Mouse (Mus musculus): ENCODE measurements around the gene Ankrd63.

Ankrd63 gene

DNA sequence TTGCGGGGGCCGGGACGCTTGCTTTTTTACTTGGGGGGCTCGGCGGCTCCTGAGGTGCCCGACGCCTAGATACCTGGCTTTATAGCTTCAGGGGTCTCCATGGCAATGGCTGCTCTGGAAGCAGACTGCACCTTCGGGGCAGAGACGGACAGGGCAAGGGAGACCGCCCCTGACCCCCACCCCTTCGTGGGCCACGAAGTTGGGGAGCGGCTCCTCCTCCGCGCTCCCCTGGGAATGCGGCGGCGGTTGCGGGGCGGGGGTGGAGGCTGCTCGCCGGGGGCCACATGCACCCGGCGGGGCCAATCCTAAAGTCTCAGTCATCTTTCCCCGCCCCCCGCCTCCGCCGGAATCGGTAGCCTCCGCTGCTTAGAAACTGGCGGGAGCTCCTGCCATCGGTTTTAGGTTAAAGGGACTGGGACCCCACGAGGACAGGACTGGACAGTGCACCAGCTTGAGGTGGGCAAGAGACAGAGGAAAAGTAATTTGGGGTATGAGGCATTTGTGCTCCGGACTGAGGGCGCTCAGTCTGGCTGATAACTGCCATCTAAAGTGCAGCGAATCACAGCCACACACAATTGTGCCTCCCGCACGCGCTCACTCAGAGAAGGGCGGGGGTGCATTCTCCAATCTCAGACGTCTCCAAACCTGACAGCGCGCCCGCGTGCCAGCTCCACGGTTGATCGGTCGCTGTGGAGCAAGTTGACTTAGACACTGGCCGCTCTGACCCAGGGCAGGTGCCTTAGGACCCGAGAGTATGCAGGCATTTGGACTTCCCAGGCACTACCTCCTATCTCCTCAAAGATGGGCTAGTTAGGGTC lies at the start of gene Ankrd63:
TSS of gene Ankrd63 (minus strand) at position 51 of the 818 bp plus-strand sequence.
- DNase-seq: peak in 1 of 2 experiments; percentile 41

DNA sequence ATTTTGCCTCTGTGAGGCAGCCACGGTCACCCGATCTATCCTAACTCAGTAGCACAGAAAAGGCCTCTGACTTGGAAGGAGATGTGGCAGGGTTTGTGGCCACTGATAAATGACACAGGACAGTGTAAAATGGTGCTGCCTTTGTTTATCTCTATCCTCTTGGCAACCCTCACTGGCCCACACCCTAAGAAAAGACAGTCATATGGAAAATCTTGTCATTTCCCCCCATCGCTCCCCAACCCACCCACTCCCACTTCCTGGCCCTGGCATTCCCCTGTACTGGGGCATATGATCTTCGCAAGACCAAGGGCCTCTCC lies 49.0 kb upstream of the Ankrd63 start:
- no peak for DNase-seq

DNA sequence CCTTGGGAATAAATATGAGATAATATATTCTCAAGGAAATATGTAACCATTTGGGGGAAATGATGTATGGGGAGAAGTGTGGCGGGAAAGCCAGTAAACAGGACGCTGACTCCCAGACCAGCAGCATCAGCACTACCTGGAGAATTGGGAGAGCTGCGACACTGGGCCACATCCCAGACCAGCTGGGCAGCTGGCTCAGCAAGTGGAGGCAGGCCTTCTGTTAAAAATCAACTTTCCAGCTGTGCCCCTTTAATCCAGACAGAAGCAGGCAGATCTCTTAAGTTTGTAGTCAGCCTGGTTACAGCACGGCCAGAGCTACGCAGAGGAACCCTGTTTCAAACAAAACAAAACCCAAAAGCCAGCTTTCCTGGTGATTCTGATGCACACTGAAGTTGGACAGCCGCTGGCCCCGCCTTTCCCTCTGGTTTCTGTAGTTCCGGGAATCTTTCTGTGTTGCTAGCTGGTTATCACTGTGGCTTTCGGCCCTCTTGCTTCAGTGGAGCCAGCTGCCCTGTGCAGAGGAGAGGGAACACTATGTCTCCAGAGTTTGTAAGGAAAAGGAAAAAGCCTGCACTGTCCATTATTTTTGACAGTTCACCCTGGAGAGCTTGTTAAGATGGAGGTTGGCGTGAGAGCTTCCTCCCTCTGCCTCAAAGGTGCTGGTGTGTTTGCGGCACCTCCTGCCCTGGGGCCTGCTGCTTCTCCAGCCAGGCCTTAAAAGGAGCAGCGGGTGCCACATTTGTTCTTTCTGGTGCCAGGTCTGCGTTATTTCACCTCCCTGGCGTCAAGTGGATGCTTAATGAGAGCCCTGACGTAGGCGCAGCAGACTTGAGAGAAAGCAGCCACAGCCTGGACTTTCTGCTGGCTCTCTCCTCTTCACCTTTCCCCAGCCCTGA lies 48.4 kb upstream of the Ankrd63 start:
- no peak for DNase-seq

DNA sequence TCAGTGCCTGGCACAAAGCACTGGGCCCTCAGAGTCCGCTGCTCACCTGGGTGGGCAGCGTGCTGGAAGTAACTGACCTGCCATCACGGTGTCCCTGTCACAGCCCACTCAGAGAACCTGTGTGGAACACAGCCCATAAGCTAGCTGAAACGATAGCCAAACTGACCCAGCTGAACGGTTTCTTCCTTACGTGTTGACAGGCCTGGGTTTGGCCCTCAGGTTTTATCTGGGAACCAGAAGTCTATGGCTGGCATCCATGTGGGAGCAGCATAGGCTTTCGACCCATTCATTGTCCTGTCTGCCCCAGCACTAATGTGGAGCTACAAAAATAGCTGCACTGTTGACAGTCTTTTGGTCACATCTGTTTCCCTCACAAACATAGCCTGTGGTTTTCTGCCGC lies 46.7 kb upstream of the Ankrd63 start:
- DNase-seq: no peak

DNA sequence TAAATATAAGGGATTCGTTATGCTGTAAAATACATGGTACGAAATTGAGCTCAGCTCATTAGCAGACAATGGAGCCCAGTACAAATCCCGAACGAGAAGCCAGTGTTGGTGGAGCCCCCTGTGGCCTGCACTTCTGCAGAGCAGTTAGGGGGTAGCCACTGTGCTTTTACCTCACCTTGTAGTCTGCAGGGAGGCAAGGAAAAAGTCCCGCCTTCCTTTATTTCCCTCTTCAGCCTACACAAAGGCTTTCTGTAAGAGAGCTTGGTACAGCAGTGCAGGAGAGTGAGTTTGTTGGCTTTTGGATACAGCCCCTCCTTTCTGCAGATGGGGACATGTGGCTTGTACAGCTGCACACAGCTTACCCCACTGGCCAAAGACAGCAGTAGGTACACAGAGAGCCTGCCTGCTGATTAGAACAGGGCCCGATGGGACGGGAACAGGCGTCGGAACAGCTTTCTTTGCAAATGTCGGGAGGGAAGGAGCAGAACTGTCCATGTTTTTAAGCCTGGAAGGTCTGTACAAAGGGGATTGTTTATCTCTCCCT lies 45.6 kb upstream of the Ankrd63 start:
- DNase-seq: no peak

DNA sequence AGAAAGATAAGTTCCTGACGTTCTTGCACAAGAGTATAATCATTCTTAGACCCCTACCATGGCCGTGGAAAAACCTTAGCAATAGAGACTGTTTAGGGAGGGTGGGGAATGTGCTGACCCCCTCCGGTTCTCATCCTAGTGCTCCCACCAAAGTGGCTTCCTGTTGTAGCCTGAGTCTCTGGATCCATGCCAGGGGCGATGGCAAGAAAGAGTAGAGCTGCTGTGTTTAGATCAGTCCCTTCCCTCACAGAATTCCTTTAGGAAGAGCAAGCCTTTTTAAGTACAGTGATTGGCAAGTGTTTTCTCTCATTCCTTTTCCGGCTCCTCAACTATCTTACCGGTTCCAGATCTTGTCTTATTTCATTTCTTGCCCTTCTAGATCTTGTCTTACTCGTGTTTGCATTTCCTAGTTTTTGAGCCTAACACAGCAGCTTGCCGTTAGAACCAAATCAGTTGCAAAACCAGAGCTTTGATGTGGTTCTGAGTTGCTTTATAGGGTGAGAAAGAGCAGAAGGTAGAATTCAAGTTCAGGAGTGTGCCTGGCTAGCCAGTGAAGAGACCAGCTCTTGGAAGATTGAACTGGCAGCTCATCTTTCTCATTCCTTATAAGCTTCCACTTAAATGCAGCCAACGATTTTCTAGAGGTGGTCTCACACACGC lies 43.7 kb upstream of the Ankrd63 start:
- peak; percentile 74 to 77 for DNase-seq

DNA sequence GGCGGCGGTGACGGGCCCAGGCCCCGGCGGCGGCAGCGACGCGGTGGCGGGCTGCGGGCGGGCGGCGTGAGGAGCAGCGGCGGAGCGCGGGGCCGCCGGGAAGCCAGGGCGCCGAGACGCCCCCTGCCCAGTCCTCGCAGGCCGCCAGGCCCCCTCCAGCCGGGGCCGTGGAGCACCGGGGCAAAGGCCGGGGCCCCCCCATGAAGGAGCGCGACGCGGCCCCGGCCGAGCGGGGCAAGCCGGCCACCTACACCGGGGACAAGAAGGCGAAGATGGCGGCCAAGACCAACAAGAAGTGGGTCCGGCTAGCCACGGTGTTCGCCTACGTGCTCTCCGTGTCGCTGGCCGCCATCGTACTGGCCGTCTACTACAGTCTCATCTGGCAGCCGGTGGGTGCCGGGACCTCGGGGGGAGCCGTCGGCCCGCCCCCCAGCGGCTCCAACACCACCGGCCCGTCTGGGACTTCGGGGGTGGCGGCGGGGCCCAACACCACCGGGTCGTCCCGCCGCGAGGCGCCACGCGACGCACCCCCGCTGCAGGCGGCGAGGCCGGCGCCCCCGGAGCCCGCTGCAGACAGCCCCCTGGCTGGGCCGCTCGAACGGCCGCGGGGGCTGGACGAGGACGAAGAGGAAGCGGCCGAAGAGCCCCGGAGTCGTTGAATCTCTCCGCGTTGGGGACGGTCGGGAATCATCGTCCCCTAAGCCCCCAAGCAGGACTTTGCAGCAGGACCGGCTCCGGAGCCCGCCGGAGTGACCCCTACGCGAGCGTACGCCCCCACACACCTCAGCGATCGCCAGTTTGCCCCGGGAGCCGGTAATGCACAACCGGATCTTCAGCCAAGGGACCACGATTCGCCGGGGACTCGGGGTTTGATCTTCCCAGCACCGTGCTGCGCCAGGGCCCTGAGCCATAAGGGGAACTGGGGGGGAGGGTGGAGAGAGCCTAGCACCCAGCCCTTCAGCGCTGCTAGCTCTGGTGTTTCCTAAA lies 42.4 kb upstream of the Ankrd63 start:
- peak; percentile 69 to 74 for DNase-seq

DNA sequence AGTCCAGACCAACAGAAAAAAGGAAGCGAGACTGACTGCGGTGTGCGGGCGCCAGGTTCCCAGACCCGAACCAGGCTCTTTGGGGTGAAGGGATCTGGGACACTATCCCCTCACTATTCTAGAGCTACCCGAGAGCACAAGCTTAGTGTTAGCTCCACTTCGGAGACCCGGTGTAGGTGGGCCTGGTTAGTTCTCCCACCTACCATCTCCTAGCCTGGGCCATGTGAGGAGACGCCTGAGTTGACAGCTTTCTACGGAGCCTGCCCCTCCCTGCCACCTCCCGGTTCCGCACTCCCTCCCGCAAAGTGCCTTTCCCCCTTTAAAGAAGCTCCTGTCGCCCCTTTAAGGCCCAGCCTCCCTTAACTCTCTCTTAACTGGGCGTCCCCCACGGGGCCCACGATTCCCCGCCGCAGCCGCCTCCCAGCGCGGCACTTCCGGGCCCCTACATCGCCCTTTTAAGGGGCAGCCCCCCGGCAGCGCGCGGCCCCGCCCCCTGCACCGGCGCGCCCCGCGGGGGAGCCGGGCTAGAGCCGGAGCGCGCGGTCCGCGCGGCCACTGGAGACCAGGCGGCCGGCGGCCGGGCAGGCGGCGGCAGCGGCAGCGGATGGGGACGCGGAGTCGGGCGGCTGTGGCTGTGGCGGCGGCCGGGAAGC lies 41.6 kb upstream of the Ankrd63 start, which contains the start of gene Inafm2:
TSS of gene Inafm2 (plus strand) at position 527 of the 653 bp plus-strand sequence.
- DNase-seq: peak; percentile 91 to 95

DNA sequence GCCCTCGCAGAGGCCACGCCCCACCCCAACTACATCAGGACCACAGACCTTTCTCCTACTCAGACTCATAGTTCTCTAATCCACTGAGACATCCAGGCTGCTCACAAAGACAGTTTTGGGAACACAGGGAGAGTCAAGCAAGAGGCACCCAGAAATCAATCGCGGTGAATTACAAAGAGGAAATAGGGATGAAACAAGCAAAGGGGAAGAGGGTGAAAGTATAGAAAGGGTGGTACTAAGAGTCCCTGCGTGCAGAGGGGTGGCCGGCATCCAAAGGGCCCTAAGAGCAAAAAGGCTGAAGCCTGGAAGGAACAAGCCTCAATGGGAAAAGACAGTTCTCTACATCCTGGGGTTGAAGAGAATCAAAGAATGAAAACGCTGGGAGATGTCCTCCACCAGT lies 40.9 kb upstream of the Ankrd63 start:
- DNase-seq: no peak

DNA sequence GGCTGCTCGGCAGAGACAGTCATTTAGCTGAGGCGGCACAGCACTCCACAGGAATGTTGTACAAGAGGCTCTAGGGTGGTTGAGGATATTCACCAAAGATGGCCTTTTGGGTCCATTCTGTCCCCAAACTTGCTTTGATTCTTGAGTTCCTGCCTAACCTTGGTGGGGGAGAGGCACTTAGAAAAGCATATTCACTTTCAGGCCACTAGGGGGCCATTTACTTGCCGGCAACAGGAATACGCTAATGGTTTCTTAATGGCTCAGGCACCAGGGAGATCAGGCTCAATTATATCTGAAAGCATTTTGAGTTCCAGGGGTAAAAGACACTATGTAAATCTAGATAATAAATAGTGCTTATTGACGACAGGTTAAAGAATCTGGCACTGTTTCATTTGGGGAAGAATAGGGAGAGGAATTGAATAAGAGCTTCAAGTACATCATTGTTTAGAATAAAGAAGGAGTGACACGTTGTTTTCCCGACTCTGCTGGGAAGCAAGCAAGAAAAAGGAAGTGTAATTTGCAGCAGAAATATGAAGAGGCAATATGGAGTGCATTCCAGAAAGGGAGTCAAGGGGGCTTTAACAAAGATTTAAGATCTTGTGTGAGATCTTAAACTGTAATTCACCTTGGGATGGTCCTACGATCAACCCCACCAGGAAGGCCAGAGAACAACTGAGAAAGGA lies 39.6 kb upstream of the Ankrd63 start:
- peak; percentile 65 to 73 for DNase-seq

DNA sequence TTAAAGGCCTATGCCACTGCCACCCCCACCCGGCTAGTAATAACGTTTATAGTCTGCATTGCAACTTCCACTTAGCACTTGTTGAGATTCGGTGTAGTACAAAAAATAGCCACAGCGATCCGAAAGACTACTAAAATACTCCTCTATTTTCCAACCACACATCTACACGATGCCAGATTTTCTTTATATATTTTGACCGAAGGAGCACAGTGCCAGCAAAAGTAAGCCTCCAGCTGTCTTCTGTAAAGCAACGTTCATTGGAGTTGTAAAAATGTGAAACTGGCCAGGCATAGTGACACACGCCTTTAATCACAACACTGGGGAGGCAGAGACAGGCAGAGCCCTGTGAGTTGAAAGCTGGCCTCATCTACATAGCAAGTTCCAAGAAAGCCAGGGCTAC lies 37.4 kb upstream of the Ankrd63 start:
- peak in 1 of 2 experiments; percentile 1 for DNase-seq

DNA sequence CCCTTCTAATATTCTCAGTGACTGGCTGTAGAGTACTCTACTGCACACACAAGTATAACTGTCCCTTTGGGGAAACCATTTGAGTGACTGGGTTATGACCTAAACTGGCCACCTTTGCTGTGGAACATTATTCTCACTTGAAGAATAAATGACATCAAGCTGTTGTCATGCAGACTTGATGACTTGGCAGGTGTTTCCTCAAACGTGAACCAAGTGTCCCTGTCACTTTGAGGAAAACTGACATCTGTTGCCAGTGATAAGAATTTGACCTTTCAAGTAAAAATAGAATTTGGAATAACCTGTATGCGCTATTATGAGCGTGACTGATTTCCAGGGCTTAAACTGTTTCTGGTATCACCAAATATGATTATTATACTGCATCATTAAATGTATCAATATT lies 36.6 kb upstream of the Ankrd63 start:
- DNase-seq: no peak

DNA sequence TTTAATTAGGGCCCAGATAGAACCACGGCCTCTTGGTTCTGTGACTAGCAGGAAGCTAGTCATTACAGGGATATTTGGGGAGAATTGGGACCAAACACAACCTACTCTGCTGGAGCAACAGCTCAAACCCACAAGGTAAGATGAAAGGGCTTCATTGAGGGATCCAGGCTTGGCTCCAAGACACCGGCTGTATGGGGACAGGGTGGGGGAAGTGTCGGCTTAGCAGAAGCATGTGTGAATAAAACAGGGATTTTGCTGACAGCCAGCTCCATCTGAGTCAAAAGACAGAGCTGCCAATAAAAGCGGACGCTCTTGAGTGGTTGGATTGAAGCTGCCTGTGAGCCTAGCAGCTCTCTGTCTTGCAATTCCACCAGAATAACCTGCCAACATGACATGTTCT lies 29.6 kb upstream of the Ankrd63 start:
- peak; percentile 78 to 80 for DNase-seq

DNA sequence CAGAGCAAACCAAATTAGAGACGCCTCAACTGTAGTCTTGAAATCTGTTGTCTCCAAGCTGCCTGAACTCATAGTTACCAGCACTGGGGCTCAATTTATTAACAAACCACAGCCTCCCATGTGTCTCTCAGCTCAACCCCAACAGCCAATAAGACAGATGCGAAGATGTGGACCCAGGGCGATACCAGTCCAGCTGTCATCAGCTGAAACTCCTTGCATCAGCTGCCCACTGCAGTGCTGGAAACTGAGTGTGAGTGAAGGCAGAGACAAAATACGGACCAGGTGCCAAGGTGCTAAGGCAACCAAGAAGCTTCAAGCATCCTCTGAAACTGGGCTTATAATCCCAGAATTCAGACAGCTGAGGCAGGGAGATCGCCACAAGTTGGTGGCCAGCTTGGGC lies 28.2 kb upstream of the Ankrd63 start:
- DNase-seq: no peak

DNA sequence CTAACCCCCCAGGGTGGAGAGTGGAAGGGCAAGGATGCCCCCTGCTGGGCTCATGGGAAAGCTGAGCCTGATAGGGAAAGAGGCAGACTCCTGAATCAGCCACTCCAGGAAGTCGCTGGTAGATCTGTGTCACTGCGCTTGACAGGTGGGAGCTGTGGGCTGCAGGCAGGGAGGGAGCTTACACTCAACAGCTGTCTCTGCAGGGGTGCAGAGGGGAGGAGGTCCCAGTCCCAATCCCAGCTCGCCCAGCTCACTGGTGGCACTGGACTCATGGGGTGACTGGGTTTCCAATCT lies 26.8 kb upstream of the Ankrd63 start:
- peak; percentile 70 to 77 for DNase-seq

DNA sequence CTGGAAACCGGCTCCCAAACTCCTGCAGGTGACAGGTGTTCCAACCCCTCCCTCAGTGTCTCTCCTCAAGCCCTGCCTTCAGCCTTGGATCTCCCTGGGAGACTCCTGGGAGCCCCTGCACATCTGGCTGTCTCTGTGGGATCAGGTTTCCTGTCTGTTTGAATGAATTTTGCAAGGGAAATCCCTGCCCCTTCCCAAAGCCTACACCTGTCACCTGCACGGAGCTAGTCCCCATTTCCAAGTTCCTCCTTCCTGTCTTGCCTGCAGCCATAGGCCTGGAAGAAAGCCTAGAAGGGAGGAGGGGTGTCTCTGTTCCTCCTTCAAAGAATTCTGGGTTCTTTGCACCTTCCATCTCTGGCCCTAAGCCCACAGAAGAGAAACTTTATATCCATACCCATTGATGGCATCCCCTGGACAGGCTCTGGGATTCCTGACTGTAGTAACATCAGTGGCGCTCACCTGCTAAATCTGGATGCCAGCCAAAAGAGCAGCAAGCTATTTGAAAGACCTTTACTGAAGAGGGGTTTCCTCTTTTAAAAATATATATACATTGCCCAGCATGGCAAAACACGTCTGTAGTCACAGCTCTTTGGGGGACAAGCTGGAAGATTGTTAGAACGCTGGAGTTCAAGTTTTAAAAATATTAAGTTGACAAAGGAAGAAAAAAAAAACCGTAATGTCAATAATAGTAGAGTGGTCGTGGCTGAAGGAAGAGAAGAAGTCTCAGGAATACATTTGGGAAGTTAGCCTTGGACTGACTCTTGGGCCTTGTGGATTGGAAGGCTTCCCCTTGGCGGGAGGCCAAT lies 26.3 kb upstream of the Ankrd63 start:
- no peak for DNase-seq

DNA sequence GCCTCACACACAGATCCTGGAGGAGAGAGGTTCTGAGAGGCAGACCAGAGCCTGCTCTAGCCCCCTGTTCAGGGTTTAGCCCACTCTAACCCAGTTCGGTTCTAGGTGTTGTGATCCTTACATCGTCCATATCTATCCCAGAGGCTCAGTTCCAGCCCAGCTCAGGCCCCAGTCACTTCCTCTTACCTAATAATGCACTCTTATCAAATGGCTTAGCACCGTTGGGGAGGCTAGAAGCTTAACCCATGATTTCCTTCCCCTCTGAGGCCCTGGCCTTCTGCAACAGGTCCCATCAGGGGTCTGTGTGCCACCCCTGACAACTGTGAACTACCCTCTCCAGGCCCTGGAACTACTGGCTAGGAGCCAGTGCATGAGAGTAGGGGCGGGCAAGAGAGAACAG lies 25.4 kb upstream of the Ankrd63 start:
- DNase-seq: no peak

DNA sequence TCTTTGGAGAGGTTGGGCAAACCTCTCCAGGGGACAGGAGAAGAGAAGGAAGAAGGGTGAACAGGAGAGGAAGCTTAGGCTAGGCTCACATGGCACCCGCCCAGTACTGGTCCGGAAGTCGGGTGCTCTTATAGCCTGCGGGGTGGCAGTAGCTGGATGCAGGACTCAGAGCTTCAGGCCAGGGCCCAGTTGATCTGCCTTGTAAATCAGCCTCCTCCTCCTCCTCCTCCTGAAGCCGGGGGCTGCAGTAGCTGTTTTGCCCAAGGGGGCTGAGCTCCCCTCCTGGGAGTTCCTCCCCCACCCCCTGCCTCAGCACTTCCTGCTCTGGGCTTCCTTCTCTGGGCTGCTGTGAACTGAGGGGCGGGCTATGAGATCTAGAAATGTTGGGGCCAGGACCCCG lies 24.6 kb upstream of the Ankrd63 start, which contains the start of gene Plcb2:
TSS of gene Plcb2 (minus strand) at position 102 of the 400 bp plus-strand sequence.
- no peak for DNase-seq

DNA sequence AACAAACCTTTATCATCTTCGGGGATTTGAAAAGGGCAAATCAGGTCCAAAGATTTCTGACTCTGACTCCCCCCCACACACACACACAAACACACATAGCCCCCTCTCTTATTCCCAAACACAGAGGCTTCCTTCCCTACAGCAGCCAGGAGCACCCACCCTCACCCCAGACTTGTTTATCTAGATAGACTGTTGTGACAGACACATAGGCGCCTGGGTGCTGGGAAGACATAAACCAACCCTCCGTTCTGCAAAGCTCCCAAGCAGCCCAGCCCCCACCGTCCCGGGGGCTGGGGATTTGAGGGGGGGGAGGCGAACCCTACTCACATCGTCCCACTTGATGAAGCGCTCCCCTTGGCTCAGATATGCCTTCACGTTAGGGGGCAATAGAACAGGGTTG lies 24.1 kb upstream of the Ankrd63 start:
- DNase-seq: no peak

DNA sequence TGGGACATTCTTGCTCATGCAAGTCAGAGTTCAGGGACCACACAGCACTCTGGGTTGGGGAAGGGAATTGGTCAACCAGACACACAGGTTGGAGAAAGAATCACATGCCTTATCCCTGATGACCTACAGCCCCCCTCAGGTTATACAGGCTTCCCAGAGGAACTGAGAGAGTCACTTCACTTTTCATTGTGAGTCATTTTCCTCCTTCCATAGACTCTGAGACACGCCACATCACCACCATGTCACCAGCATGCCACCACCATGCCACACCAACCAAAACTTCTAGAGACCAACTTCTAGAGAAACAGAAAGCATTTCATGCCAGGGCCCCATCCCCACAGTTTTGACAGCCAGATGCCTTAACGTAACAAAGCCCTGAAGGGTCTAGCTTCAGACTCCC lies 23.1 kb upstream of the Ankrd63 start:
- no peak for DNase-seq
